Mouse (Mus musculus) kidney, postnatal 0 days (tissue): Measurements from ENCODE around the gene Iqcf3. TPM values are rescaled to one million over a fixed set of nuclear protein-coding genes. Genes with fewer than 3 reads are reported as not detected.

Experiments used
- ATAC-seq: fragments of 200-750 bp; cut with Nextera tagmentation; replicated peaks from 2 replicates; pipeline ENCODE4 v1.8.0; 2017; ENCODE audit warnings: low read depth, moderate number of reproducible peaks, moderate TSS enrichment, moderate library complexity; ENCODE audit not compliant: low FRiP score
- DNase-seq: peaks from one replicate; pipeline ENCODE4 v3.0.0-alpha.2; 2016; ENCODE audit warnings: low spot score
- H3K27ac ChIP-seq: fragments of 300-500 bp; sonication (generic); 2 replicates; pipeline ENCODE4 v1.5.1; 2014; ENCODE audit warnings: mild to moderate bottlenecking
- H3K27me3 ChIP-seq: fragments of 300-500 bp; sonication (generic); 2 replicates; pipeline ENCODE4 v1.6.1; 2014; ENCODE audit warnings: low read length, mixed read lengths; ENCODE audit not compliant: insufficient read depth
- H3K36me3 ChIP-seq: fragments of 300-500 bp; sonication (generic); 2 replicates; pipeline ENCODE4 v1.6.1; 2014; ENCODE audit warnings: low read length, mixed read lengths; ENCODE audit not compliant: insufficient read depth
- H3K4me1 ChIP-seq: fragments of 300-500 bp; sonication (generic); replicated peaks from 2 replicates; pipeline ENCODE4 v1.6.1; 2014; ENCODE audit warnings: antibody characterized with exemption, low read length, mixed read lengths; ENCODE audit not compliant: insufficient read depth
- H3K4me2 ChIP-seq: fragments of 300-500 bp; sonication (generic); 2 replicates; pipeline ENCODE4 v1.6.1; 2014; ENCODE audit warnings: mild to moderate bottlenecking, low read length, moderate library complexity, mixed read lengths
- H3K4me3 ChIP-seq: fragments of 300-500 bp; sonication (generic); replicated peaks from 2 replicates; pipeline ENCODE4 v1.5.1; 2014; ENCODE audit warnings: low read depth, low read length
- H3K9ac ChIP-seq: fragments of 300-500 bp; sonication (generic); 2 replicates; pipeline ENCODE4 v1.6.1; 2014; ENCODE audit warnings: low read depth, low read length
- H3K9me3 ChIP-seq: fragments of 300-500 bp; sonication (generic); replicated peaks from 2 replicates; pipeline ENCODE4 v1.6.1; 2016; ENCODE audit warnings: low read length, inconsistent platforms, mixed read lengths
- CTCF ChIP-seq: IDR thresholded peaks from 2 replicates; pipeline ENCODE4 v1.5.1; 2016; ENCODE audit warnings: antibody characterized with exemption, low read depth, mild to moderate bottlenecking, moderate library complexity
- WGBS: fragments of 180-500 bp; shearing (Covaris S2); extraction: QIAGEN DNeasy Blood & Tissue Kit; methylation state at CpG from one replicate; pipeline ENCODE4 v1.1.7; 2014; 5-methylcytosine and 5-hydroxymethylcytosine counted together
- polyA plus RNA-seq: library from polyadenylated mRNA; unstranded; fragments of >200 nt; fragmentation: Nextera tagmentation; extraction: Ambion mirVana; gene quantifications from 2 replicates; pipeline ENCODE4 v1.2.1, GENCODE M21; 2015

Gene Iqcf3
- polyA plus RNA-seq, 1 experiment from 2014 or later = not detected

- Histone ChIP-seq H3K27me3 (no peaks in the 10 kb centered on the region), H3K27ac (no peak overlapping the region), H3K4me1 (peaks cover 12% of the 10 kb centered on the region), H3K9ac (no peak overlapping the region), H3K9me3 (no peaks in the 10 kb centered on the region), H3K36me3 (no peaks in the 10 kb centered on the region), H3K4me3 (no peak overlapping the region), H3K4me2 (peak overlapping the region; percentile 37)
- 67% methylated on average over 14 of the region's 14 CpGs for WGBS
- ATAC-seq (no peak), DNase-seq (no peak)
- no peak for TF ChIP-seq CTCF
These were observed 90.3 kb downstream of the Iqcf3 start for GRCm38 (mm10) chr9:106470991-106471750.

DNA sequence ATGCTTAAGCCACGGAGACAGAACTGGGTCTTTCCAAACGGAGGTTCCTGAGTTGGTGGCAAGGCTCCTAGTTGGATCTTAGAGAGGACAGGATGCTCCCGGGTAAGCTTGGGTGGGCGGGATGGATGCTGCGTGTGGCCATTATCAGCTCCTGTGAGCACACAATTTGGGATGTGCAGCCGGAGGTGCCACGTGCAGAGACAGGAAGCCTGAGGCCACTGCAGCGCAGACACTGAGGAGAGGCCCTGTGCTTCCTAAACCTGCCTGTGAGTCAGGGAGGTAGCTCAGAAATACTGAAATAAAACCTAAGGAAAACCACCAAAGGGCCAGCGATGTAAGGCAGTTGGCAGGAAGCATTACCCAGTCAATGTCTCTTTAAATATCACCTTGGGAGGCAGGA is 91.7 kb downstream of the Iqcf3 start:
- no peaks in the 10 kb centered on the region for H3K36me3 ChIP-seq
- no peak for DNase-seq
- TF ChIP-seq CTCF = no peak
- 67% methylated on average over 9 of the region's 9 CpGs for WGBS
- no peaks in the 10 kb centered on the region for H3K27me3 ChIP-seq
- no peaks in the 10 kb centered on the region for H3K9me3 ChIP-seq
- H3K4me1 ChIP-seq = peaks cover 18% of the 10 kb centered on the region
- no peak overlapping the region for H3K4me2 ChIP-seq
- H3K4me3 ChIP-seq = no peak overlapping the region
- H3K27ac ChIP-seq = no peak overlapping the region
- no peak for ATAC-seq
- no peak overlapping the region for H3K9ac ChIP-seq

GRCm38 (mm10) chr9:106469317-106469716 is 92.1 kb downstream of the Iqcf3 start:
- TF ChIP-seq CTCF = peak; percentile 33; the same call in 1 of the 2 replicates
- Histone ChIP-seq H3K4me2 (no peak overlapping the region), H3K27me3 (no peaks in the 10 kb centered on the region), H3K9ac (no peak overlapping the region), H3K9me3 (no peaks in the 10 kb centered on the region), H3K4me3 (no peak overlapping the region), H3K4me1 (peaks cover 14% of the 10 kb centered on the region), H3K27ac (no peak overlapping the region), H3K36me3 (no peaks in the 10 kb centered on the region)
- DNase-seq (no peak), ATAC-seq (no peak)
- WGBS = 58% methylated on average over 6 of the region's 6 CpGs

GRCm38 (mm10) chr9:106467746-106468145 is 93.7 kb downstream of the Iqcf3 start:
- ATAC-seq (no peak), DNase-seq (no peak)
- no peak overlapping the region for H3K4me3 ChIP-seq
- H3K9me3 ChIP-seq = no peaks in the 10 kb centered on the region
- no peaks in the 10 kb centered on the region for H3K27me3 ChIP-seq
- WGBS = 89% methylated on average over 7 of the region's 7 CpGs
- H3K4me2 ChIP-seq = no peak overlapping the region
- peaks cover 9% of the 10 kb centered on the region; the same call in 1 of the 2 replicates for H3K36me3 ChIP-seq
- H3K27ac ChIP-seq = no peak overlapping the region
- no peak overlapping the region for H3K9ac ChIP-seq
- peaks cover 10% of the 10 kb centered on the region; the same call in 1 of the 2 replicates for H3K4me1 ChIP-seq
- TF ChIP-seq CTCF = no peak

DNA sequence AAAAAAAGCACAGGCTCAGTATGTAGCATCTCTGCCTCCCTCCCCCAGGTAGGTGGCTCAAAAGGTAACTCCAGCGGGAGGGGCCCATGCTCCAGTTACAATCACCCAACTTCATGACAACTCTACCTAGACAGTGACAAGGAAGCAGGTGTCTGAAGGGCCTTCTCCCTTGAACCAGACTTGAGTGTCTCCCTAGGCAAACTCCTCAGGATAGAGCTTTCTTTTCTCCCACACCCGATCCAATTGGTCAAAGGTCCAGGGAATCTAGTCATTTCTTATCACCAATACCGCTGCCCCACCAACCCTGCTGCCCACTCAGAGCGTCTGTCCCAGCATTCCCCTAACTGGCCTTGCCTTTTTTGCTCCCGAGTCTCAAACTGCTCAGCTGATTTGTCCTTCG is 94.7 kb downstream of the Iqcf3 start:
- TF ChIP-seq CTCF = no peak
- WGBS = 89% methylated on average over 6 of the region's 6 CpGs
- H3K27me3 ChIP-seq = no peaks in the 10 kb centered on the region

DNA sequence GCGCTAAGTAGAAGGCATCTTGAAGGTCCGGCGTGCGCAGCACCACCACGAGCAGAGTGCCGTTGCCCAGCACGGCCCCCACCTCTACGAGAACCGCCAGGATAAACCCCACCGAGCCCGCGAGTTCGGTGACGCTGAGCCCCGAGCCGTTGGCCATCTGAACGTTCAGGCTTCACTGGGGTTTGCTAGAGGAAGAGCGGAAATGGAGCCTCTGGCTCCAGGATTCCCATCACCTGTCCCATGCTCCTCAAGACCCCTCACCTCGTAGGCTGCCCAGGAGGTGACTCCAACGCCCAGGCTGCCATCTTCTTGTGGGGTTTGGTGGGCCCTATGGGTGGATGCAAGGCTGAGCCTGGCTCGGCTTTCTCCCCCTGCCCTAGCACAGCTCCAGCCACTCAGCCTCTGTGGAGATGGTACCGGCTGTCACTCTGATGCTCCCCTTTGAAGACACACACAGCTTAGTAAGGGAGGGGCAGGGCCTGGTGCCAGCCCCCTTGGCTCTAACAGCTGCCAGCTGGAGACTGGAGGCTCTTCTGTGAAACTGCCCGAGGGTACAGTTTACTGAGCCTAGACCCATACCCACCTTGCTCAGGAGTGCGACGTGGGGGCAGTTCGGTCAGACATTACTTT is 95.7 kb downstream of the Iqcf3 start, which contains the start of gene Gpr62:
Gene Gpr62, minus strand, starts transcription at position 368 of the 630 bp plus-strand sequence.
- DNase-seq = no peak
- peak within 1 kb of the TSS; percentile 52 for H3K4me3 ChIP-seq
- H3K36me3 ChIP-seq = peaks cover 13% of the 10 kb centered on the region
- H3K9ac ChIP-seq = peak within 1 kb of the TSS; percentile 65
- H3K27ac ChIP-seq = 0 out of 2 replicates have a peak within 1 kb of the TSS, but pooled peaks have one; percentile 6
- H3K27me3 ChIP-seq = no peaks in the 10 kb centered on the region
- TF ChIP-seq CTCF = no peak
- peak; percentile 18; the same call in 1 of the 2 replicates for ATAC-seq
- H3K9me3 ChIP-seq = no peaks in the 10 kb centered on the region
- 23% methylated on average over 26 of the region's 26 CpGs for WGBS
- peaks cover 10% of the 10 kb centered on the region; the same call in 1 of the 2 replicates for H3K4me1 ChIP-seq
- peak within 1 kb of the TSS; percentile 98 for H3K4me2 ChIP-seq

More for the DNA sequence above, 94.7 kb downstream of the Iqcf3 start:
- Histone ChIP-seq H3K4me3 (no peak overlapping the region), H3K27ac (no peak overlapping the region), H3K9me3 (no peaks in the 10 kb centered on the region), H3K36me3 (peaks cover 13% of the 10 kb centered on the region), H3K9ac (no peak overlapping the region), H3K4me1 (peaks cover 10% of the 10 kb centered on the region; the same call in 1 of the 2 replicates), H3K4me2 (no peak overlapping the region)
- DNase-seq = no peak
- no peak for ATAC-seq
